Mouse (Mus musculus) embryonic facial prominence, embryonic 10.5 days (tissue): Measurements from ENCODE around the gene Aspa. TPM values are rescaled to one million over a fixed set of nuclear protein-coding genes. Genes with fewer than 3 reads are reported as not detected.

Experiments used
- polyA plus RNA-seq: library from polyadenylated mRNA; unstranded; fragments of >200 nt; fragmentation: Nextera tagmentation; extraction: Ambion mirVana; gene quantifications from 2 replicates; pipeline ENCODE4 v1.2.1, GENCODE M21; 2016

Gene Aspa
- polyA plus RNA-seq, 1 experiment from 2014 or later = 0.10 TPM

Other genes with a start within 250 kb of the Aspa start
- 0.45 and 0.52 TPM in 2 replicates for gene Itgae, start 239.0 kb downstream of the Aspa start, polyA plus RNA-seq
- gene Haspin, start 191.3 kb downstream of the Aspa start, polyA plus RNA-seq = 25.0 and 26.3 TPM in 2 replicates
- 0.10 and 0.18 TPM in 2 replicates for gene P2rx5, start 169.2 kb downstream of the Aspa start, polyA plus RNA-seq
- gene Emc6, start 152.6 kb downstream of the Aspa start, polyA plus RNA-seq = 122 and 123 TPM in 2 replicates
- gene Tax1bp3, start 152.5 kb downstream of the Aspa start, polyA plus RNA-seq = 189 and 206 TPM in 2 replicates
- gene Ctns, start 130.6 kb downstream of the Aspa start, polyA plus RNA-seq = 17.4 and 18.4 TPM in 2 replicates
- gene Shpk, start 130.1 kb downstream of the Aspa start, polyA plus RNA-seq = 0.49 and 0.86 TPM in 2 replicates
- gene Trpv1, start 95.3 kb downstream of the Aspa start, polyA plus RNA-seq = 0.10 TPM in 1 of 2 replicates, not detected in the other
- gene Trpv3, start 62.2 kb downstream of the Aspa start, polyA plus RNA-seq = 0.04 TPM in 1 of 2 replicates, not detected in the other
- not detected in 2 replicates for gene Gm49340, start 145 bp upstream of the Aspa start, polyA plus RNA-seq
- not detected in 2 replicates for gene Spata22, start 145 bp upstream of the Aspa start, polyA plus RNA-seq
- gene Olfr20, start 21.2 kb upstream of the Aspa start, polyA plus RNA-seq = not detected in 2 replicates
- not detected in 2 replicates for gene Olfr376, start 41.6 kb upstream of the Aspa start, polyA plus RNA-seq
- gene Olfr1, start 70.0 kb upstream of the Aspa start, polyA plus RNA-seq = not detected in 2 replicates
- gene Olfr378, start 98.9 kb upstream of the Aspa start, polyA plus RNA-seq = not detected in 2 replicates
- gene Olfr380, start 127.9 kb upstream of the Aspa start, polyA plus RNA-seq = not detected in 2 replicates
- not detected in 2 replicates for gene Olfr381, start 162.0 kb upstream of the Aspa start, polyA plus RNA-seq
- gene Olfr382, start 187.6 kb upstream of the Aspa start, polyA plus RNA-seq = not detected in 2 replicates